Mouse (Mus musculus) fat pad, adult 2 months (tissue): ENCODE results near the gene Lrriq1.

ENCODE experiments used
- DNase-seq: peaks from one replicate; pipeline ENCODE4 v3.0.0-alpha.2; 2011; ENCODE audit warnings: low read depth, low spot score; ENCODE audit errors: extremely low read depth

Gene Lrriq1

GRCm38 (mm10) chr10:103235707-103236459, at the start of gene Lrriq1:
TSS of gene Lrriq1 (minus strand) at chr10:103236322.
- no peak for DNase-seq

- no peak for DNase-seq
Observed at GRCm38 (mm10) chr10:103253842-103254803, 18.0 kb upstream of the Lrriq1 start.

GRCm38 (mm10) chr10:103236460-103236772, 294 bp upstream of the Lrriq1 start:
- no peak for DNase-seq

- no peak for DNase-seq
Observed at GRCm38 (mm10) chr10:103226646-103227045, 9.5 kb downstream of the Lrriq1 start.

GRCm38 (mm10) chr10:103194655-103195328, 41.3 kb downstream of the Lrriq1 start:
- DNase-seq = no peak

- no peak for DNase-seq
Observed at GRCm38 (mm10) chr10:103145769-103146379, 90.2 kb downstream of the Lrriq1 start.

GRCm38 (mm10) chr10:103144927-103145768, 91.0 kb downstream of the Lrriq1 start:
- DNase-seq = no peak

GRCm38 (mm10) chr10:103142526-103142925, 93.6 kb downstream of the Lrriq1 start:
- DNase-seq = no peak

- no peak for DNase-seq
Observed at GRCm38 (mm10) chr10:103141532-103141931, 94.6 kb downstream of the Lrriq1 start.

GRCm38 (mm10) chr10:103140609-103141008, 95.5 kb downstream of the Lrriq1 start:
- DNase-seq = no peak

GRCm38 (mm10) chr10:103114629-103115028, 121.5 kb downstream of the Lrriq1 start:
- DNase-seq = no peak

- no peak for DNase-seq
Observed at GRCm38 (mm10) chr10:103108090-103108489, 128.0 kb downstream of the Lrriq1 start.

- no peak for DNase-seq
Observed at GRCm38 (mm10) chr10:103086101-103086500, 150.0 kb downstream of the Lrriq1 start.

- no peak for DNase-seq
Observed at GRCm38 (mm10) chr10:103049593-103049992, 186.5 kb downstream of the Lrriq1 start.

- DNase-seq = no peak
Observed at GRCm38 (mm10) chr10:103046623-103047022, 189.5 kb downstream of the Lrriq1 start.

- DNase-seq = no peak
Observed at GRCm38 (mm10) chr10:103045019-103045418, 191.1 kb downstream of the Lrriq1 start.

GRCm38 (mm10) chr10:103035002-103035640, 201.0 kb downstream of the Lrriq1 start:
- no peak for DNase-seq

GRCm38 (mm10) chr10:103030931-103031330, 205.2 kb downstream of the Lrriq1 start:
- DNase-seq = no peak

- no peak for DNase-seq
Observed at GRCm38 (mm10) chr10:103029730-103030490, 206.2 kb downstream of the Lrriq1 start, which contains the start of gene Alx1. TSS of gene Alx1 (minus strand) at chr10:103030215.
